Mouse (Mus musculus) right cerebral cortex, postnatal 10 days (tissue): ENCODE measurements around the gene Rbms3.
A peak's percentile ranks its signal among the peaks of the same experiment; 100 is the strongest.

Source experiments
- DNase-seq, 2 experiments: peaks; one replicate each; pipeline ENCODE4 v3.0.0; 2021; ENCODE audit warnings: low spot score in 2 of 2

Rbms3 gene

DNA sequence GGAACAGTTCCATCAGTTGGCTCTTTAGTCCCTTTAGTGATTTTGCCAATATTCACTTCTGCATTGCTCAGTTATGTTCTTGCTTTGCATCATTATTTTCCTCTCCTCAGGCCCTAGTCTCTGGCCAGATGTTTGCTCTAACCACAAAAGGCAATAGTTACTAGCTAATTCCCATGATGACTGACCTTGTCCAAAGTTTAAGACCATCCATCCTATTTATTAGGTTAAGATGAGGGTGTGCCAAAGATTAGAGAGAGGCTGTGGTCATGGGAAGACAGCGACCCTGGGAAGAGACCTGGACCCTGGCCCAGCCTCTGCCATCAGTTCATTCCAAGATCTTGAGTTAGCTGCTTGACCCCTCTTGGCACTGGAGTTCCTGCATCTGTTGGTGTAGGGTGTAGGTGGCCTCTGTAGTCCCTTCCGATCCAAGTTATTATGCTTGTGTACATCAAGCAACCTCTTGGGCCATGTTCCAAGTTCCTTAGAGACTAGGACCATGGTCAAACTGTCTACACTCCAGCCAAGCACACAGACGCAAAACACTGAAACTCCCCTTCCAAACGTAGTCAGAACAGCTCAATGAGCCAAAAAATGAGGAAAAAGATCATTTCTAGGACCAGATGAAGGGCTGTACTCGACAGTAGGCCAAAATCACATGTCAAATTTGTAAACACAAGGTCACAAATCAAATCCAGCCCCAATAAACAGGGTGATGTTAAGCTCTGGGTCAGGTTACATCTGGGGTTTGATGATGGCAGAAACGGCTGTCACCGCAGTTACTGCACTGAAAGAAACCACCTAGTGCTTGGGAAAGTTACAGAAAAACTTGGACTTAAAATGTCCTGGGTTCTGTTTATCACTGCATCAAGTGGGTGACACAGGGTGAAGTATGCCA lies 782.2 kb downstream of the Rbms3 start:
- DNase-seq, result no peak

DNA sequence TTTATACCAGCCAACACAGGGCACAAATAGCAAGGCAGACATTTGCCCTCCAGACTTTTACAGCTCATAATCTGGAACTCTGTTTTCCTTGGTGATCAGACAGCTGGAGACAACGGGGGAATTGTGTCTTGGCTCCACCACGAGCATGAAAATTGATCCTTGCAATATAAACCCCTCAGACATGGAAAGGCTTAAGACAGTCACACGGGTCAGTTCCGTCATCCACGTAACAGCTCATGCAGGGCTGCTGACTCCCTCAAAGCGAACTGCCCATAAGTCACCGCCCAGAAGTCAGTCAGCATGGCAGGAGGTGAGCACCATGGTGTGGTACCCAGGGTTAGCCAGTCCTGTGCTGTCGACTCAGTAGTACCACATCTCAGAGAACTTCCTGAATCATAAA lies 794.8 kb downstream of the Rbms3 start:
- no peak for DNase-seq

DNA sequence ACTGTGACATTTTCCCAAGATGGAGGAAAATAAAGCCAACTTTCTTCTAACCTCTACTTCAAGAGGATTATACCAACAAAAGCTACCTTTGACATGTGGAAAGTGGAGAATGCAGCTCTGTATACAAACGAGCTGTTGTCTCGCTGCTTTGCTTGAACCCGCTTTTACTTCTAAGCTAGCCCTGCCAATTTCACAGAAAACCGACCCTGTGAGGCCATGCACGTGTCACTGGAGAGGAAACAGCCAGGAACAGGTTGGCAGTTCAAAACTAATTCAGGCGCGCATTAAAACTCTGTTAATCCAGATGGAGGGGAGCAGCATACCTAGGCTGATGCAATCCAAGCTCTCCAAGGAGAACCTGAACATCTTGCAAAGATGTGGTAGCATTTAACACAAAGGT lies 796.0 kb downstream of the Rbms3 start:
- no peak for DNase-seq

DNA sequence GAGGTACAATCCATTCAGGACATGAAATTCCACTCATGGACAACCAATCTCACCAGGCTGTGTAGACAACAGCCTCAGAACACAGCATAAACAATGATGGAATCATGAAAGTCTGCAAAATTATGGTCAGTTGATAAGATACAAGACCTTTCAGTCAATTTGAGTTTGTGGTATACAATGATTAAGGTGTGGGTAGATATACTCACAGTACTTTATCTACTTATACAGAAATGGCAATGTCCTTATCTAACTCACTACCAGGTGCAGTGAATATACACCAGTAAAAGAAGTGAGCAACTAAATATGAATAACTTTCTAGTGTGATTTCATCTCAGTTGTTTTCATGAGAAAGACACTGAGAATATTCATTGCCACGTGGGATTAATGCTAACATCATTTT lies 796.9 kb downstream of the Rbms3 start:
- DNase-seq, result no peak

DNA sequence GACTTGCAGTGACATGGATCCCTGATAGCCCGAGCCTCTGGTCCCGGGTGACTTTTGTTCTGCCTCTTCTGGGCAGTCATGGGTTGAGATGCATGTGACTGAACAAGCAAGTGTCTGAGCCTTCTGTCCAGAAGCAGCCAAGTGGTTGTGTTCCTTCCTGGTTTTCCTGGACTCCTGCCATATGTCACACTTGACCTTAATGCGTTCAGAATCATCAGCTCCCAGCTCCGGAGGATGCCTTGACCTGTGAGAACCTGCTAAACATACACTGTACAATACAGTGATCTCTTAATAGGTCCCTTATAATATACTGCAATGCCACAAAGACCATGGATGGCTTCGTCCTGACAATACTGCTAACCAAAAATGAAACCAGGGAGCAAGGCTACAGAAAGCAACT lies 798.3 kb downstream of the Rbms3 start:
- DNase-seq, result no peak

DNA sequence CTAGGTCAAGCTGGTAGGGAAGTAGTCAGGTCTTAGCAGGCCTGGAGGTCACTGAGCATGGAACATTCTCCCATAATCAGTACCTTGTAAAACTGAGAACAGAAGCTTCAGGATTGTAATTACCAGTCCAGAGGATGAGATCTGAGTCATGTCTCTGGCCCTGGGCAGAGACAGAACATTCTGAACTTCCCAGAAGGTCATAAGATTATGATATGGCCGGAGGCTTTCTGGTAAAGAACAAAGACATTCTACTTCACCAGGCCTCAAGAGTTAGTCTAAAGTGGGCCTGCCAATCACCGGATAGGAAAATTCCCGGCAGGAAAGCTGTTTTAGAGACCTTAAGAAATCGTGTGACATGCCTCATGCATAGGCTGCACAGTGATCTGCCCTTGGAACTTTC lies 799.8 kb downstream of the Rbms3 start:
- no peak for DNase-seq

DNA sequence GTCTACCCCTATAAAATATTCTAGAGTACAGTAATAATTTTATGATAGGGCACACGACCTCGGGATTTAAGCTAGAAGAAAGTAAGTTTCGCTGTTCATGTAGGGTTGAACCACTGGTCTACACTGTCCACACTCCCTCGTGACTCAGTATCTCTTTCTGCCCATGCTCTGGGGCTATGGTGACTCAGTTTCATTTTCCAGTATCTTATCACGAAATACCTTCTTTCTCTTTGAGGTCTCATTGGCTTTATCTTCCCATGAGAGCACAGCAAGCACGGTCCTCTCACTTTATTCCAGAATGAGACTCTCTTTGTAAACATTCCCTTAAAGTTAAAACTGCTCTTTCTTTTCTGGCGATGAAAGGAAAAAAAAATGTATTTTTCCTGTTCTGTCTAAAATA lies 808.1 kb downstream of the Rbms3 start:
- DNase-seq, result no peak

DNA sequence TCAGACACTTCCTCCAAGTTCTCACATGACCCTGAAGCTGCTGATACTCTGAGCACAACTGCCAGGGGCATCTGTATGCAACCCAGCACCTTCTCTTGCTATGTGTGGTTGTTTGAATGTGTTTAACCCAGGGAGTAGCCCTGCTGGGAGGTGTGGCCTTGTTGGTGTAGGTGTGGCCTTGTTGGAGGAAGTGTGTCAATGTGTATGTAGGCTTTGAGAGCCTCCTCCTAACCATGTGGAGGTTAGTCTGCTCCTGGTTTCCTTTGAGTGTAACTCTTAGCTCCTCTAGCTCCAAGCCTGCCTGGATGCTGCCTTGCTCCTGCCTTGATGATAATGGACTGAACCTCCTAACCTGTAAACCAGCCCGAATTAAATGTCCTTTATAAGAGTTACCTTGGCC lies 812.5 kb downstream of the Rbms3 start:
- DNase-seq, result no peak

DNA sequence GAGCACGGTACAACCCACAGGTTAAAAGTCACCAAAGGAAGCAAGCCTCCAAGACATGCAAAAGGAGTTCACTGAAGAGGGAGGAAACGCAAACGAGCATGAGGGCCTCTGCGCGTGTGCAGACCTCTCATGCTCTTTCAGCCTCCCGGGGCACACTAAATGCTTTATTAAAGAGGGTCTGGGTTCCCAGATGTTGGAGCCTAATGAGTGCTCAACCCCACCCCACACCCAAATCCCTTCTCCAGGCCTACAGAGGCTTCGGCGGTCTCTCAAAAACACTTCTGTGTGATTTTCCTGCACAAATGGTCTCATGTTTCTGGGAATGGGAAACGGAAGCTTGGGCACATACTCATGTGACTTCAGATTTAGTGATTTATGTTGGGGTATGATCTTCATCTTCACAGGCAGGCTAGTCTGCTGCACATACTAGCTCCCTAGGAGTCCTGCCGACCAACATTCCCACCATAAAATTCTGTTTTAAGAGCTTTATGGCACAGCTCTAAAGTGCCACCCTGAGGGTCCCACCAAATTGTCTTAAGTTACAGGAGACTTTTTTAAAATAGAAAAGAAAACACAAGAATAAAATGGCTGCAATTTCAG lies 815.1 kb downstream of the Rbms3 start:
- no peak for DNase-seq

DNA sequence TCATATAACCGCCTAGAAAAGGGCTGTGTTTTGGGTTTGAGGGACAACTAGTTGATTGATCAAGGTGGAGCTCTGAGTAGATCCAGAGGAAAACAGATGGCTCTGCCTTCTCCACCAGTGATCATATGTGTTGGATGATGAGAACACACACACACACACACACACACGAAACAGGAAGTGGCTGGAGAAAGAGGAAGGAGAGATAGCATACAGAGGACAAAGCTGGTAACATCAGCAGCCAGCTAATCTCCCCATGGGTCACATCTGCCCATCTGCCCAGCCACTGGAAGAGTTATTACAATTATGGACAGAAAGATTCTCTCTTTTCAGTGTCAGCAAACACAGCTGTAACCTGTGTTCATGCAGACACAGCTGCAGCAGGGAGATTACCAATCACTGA lies 816.3 kb downstream of the Rbms3 start:
- DNase-seq, result no peak

DNA sequence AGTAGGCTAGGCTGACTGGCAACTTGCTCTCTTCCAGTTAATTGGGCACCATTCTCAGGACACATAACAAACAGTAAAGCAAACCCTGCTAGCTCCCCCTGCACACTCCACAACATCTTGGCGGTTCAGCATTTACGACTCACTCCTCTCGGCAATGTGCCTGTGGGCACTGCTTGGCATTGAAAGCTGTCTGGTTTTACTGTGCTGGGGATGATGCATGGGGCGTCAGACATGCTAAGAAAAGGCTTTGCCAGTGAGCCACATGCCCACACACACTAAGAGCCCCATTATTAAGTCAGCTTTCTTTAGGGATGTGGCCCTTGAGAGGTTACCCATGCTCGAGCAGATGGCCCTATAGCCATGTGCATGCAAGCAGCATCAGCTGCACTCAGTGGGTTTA lies 820.5 kb downstream of the Rbms3 start:
- no peak for DNase-seq

DNA sequence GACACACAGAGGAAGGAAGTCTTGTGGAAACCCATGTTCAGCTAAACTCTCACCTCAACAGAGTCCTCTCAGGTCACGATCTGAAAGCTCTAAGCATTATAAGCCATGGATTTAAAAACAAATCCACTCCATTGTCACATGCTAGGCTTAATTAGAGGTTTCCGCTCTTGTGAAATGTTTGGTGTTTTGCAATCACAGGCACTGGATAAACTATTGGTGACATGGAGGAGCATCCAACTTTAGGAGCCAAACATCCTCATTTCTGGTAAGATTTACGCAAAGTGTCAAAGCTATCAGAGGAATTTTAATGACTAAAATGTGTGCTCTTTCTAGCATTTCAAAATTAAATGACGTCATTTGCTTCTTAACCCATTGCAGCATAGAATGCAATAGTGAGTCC lies 821.3 kb downstream of the Rbms3 start:
- DNase-seq, result no peak

DNA sequence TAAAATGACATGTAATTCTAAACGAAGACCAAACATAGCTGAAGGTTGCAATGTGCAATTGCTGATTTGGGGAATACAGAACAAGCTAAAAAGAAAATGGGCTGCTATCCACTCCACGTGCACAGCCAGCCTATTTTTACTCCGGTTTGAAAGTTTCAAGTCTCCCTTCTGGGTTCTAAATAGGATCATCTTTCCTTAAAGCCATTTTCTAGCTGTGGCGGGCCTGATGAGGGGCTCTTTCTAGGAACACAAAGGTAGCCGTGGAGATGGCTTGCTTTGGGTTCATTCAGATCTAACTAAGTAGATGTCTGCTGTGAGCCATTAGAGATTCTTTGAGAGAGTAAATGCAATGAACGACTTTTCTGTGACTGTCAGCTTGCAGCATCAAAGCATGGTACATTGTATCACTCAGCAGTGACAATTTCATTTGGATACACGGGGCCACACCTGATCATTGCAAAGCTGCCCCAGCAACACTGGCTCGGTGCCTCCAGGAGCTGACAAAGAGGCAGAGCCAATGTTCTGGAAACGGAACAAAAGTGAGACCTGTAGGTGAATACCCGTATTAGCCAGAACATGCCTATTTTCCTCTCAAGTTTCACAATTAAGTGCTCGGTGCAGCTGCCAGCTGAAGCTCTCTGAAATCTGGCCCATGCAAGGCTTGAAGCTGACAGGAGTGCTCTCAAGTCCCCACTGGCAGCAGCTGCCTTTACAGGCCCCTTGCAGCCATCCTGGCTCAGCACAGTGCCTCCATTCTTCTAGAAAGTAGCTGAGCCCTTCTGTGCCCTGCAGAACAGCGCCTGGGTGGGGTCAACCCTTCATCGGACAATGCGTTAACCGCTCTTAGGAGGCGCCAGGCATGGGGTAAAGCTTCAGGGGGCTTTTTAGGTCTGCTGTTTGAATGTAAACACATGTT lies 822.3 kb downstream of the Rbms3 start:
- DNase-seq, result peak; percentile 39 to 40

DNA sequence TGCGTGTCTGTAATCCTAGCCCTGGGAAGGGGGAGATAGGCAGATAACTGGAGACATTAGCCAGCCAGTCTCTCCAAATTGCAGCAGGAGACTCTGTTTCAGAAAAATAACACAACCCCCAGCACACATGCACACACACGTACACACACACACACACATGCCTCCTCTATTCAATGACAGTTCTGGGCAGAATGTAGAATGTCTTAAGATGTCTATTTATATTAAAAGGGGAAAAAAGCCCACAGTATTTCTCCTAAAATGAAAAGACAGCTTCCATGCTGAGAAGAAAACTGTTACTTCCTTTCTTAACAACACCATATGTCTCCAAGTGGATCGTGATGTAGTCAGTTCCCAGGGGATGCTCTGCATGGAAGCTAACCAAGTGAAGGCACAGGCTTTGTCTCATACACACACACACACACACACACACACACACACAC lies 826.4 kb downstream of the Rbms3 start:
- DNase-seq, result peak; percentile 57 to 69

DNA sequence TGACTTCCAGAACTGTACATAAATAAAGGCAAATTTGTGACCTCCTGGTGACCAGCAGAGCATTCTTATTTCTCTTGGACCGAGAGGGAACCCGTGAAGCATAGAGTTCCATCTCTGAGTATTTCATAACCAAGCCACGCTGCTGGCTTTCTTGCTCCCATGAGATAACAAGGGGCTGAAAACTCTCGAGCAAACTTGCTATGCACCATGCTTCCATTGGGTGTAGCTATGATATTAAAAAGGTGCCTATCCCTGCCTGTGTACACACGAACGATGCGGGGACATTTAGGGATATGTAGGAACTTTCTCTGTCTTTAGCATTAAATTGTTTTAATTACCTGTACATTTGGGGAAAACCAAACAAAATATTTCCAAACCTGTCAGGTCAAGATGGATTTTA lies 827.1 kb downstream of the Rbms3 start:
- DNase-seq, result peak; percentile 36 to 49

DNA sequence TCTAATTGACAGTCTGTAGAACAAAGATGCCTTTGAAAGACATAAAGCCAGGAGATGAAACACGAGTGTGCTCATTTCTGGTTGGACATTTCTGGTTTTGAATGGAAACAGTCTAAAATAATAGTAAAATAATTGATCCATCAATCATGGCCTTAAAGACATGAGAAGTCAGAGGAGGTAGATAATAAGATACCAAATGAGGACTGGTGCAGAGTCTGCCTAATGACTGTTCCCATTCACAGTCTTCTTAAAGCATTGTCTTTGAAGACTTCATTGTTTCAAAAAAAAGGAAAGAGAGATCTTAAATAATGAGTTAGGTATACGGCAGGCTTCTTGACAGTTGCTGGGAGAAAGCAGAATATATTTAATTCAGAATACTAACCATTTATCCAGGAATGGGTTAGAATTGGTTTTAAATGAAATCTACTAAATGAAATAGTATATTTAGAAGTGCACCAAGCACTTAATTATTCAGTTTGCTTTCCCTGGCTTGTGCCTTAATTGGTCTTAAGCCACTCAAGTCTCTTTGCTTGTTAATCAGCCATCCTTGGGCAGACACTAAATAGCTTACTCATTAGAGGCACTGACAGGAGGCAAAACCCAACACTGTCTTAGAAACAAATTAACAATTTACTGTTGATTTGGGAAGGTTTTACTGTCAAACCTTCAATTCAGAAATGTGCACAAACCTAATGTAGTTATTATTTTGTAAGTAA lies 834.3 kb downstream of the Rbms3 start:
- no peak for DNase-seq

DNA sequence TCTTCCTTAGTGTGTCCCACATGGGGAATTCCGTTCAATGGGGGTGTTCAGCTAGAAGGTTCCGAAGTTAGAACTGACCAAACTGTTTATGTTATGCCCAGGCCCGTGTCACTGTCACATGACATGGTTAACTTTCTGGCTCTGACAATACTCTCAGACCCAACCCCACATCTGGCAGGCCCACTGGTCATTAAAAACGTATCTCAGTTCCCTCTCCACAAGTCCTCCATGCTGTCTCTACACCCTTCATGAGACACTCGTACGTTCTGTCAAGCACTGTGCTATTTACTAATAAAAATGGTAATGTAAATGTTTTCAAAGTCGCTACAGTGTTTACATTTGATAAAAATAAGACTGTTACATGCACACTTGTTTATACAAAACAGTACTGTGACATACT lies 837.9 kb downstream of the Rbms3 start:
- no peak for DNase-seq

DNA sequence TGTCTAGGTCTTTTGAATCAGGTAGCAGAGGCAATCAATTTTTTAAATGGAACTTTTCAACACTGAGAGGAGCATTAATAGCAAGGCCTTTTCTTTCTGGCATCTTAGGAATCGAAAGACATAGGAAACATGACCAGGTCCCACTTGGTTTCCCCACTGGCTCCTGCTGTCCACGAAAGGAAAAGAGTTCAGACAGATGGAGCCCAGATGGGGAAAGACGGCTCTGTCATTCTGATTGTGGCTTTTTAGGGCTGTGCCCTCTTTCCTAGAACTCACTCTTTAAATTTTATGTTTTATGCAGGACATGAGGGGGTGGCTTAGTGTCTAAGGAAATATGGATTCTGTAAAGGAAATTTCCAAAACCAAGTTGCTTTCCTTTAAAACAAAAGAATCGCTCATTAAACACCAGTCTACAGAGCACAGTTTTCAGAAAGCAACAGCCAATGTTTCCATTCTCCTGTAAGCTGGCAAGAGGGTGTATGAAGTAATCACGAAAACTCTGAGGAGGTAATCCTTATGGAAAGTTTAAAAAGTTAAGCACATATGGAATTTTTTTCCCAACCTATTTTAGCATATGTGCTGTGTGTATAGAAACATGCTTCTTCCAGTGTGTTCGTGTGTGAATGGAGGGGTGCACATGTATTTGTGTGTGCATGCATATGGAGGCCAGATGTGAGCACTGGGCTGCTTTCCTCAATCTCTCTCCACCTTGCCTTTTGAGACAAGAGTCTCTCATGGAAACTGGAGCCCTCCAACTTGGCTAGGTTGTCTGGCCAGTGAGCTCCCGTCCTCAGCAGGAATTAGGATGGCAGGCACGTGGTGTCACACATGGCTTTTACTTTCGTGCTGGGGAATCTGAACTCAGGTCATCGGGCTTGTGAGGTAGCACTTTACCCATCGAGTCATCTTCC lies 843.3 kb downstream of the Rbms3 start:
- no peak for DNase-seq

DNA sequence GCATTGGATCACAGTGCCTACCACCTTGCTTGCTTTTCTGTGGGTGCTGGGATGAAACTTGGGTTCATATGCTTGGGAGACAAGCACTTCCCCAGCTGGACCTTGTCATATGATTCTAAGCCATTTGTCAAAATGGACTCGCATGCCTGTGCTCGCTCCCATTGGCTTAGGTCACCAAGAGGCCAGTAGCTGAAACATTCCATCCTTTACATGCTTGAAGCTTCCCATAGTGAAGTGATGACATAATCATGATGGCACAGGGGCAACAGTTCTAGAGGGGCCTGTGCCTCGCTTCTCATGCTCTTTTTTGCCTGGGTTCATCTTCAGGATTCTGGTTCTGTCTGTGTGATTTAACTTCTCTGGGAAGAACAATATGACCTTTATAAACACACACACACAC lies 857.9 kb downstream of the Rbms3 start:
- DNase-seq, result no peak

DNA sequence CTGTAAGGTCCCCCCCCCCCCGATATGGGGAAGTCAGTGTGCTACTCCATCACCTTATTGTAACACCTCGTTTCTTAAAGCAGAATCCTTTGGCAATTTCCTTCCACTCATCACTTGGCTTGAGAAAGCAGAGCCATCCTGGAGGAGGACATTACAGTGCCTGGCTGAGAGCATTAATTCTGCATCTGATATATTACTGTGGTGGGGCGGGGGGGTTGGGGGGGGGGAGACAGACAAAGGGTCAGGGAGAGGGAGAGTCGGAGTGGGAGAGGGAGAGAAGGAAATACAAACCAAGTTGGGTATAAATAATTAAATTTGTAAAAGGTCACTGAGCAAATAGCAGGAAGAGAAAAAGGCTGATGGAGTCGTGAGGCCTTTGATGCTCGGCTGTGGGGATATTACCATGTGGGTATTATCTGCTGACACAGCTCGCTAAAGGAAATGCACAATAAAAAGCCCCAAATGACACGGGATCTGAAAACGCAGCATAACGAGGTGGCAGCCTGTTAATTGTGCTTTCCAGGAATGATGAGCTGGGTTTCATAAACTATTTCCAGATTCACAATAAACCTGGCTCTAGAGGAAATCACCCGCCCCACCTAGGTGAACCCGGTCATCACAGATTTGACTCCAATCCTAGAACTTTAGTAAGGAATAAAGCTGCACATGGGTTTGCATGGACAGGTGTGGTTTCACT lies 860.2 kb downstream of the Rbms3 start:
- DNase-seq, result no peak
